Mouse (Mus musculus) lung, postnatal 0 days (tissue): Measurements from ENCODE around the gene S100a14.

ENCODE experiments used
- CTCF ChIP-seq: IDR thresholded peaks from 2 replicates; pipeline ENCODE4 v1.5.1; 2016; ENCODE audit warnings: antibody characterized with exemption, mild to moderate bottlenecking
- EP300 ChIP-seq: IDR thresholded peaks from 2 replicates; pipeline ENCODE4 v1.6.1; 2016; ENCODE audit warnings: antibody characterized with exemption, mild to moderate bottlenecking, control low read depth

DNA sequence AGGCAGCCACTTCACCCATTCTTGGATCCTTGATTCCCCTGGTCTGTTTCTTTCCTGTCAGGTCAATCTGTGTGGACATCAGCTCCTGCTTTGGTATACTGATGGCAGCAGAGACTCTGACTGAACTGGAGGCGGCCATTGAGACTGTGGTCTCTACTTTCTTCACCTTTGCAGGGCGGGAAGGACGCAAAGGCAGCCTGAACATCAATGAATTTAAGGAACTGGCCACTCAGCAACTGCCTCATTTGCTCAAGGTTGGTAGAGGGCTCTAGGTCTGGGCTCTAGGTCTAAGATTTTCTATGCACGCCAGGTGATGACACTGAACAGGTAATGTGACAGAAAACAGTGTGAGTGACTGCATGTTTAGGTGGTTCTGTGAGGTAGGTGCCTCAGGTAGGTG lies 10.9 kb upstream of the S100a14 start:
- TF ChIP-seq CTCF = no peak
- TF ChIP-seq EP300 = no peak
